Mouse (Mus musculus): ENCODE data around the gene Csmd2. TPM values are rescaled to one million over a fixed set of nuclear protein-coding genes. Genes with fewer than 3 reads are reported as not detected.
A peak's percentile ranks its signal among the peaks of the same experiment; 100 is the strongest.

Gene Csmd2
- polyA plus RNA-seq, 1 experiment from 2014 or later = 0.03 TPM

GRCm38 (mm10) chr4:128613326-128613725 lies 625.7 kb downstream of the Csmd2 start:
- H3K9me3 ChIP-seq (ENCODE audit: control insufficient read depth, low read length) = no peaks in the 10 kb centered on the region
- H3K36me3 ChIP-seq (ENCODE audit: control insufficient read depth, insufficient read depth, low read length) = no peaks in the 10 kb centered on the region
- 24% methylated on average over 8 of the region's 8 CpGs for WGBS
- no peak for ATAC-seq (replicated peaks; ENCODE audit: low FRiP score)
- H3K4me3 ChIP-seq (ENCODE audit: low read depth, low read length) = no peak overlapping the region
- peaks cover 18% of the 10 kb centered on the region for H3K27me3 ChIP-seq (replicated peaks; ENCODE audit: control insufficient read depth, insufficient read depth, low read length)
- no peak overlapping the region for H3K27ac ChIP-seq (ENCODE audit: low read depth, low read length)
- H3K4me1 ChIP-seq (replicated peaks; ENCODE audit: control insufficient read depth, insufficient read depth, low read length) = peaks cover 17% of the 10 kb centered on the region
- DNase-seq (ENCODE audit: low spot score) = peak; percentile 47
- H3K9ac ChIP-seq (ENCODE audit: low read depth, low read length) = no peak overlapping the region
- no peak overlapping the region for H3K4me2 ChIP-seq

DNA sequence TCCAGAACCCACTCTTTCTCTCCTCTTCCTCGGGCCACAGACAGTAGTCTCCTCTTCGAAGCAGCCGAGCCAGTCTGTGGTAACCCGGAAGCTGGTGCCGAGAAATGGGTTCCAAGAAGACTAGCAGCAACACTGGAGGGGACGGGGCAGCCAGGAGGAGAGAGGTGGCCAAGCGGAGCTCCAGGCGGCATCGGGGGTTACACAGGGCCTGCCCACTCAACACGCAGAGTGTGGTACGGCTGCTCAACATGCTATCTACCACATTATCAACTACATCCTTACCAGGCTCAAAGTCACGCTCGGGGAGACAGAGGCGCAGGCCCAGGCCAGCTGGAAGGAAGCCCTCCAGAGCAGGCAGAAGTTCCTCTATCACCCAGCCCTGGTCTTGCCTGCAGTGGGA lies 628.1 kb downstream of the Csmd2 start:
- Histone ChIP-seq H3K4me1 (replicated peaks; ENCODE audit: control insufficient read depth, insufficient read depth, low read length) (peaks cover 13% of the 10 kb centered on the region), H3K4me3 (ENCODE audit: low read depth, low read length) (no peak overlapping the region), H3K9me3 (ENCODE audit: control insufficient read depth, low read length) (no peaks in the 10 kb centered on the region), H3K9ac (ENCODE audit: low read depth, low read length) (no peak overlapping the region), H3K36me3 (ENCODE audit: control insufficient read depth, insufficient read depth, low read length) (no peaks in the 10 kb centered on the region), H3K4me2 (no peak overlapping the region), H3K27me3 (replicated peaks; ENCODE audit: control insufficient read depth, insufficient read depth, low read length) (peaks cover 21% of the 10 kb centered on the region), H3K27ac (ENCODE audit: low read depth, low read length) (no peak overlapping the region)
- DNase-seq (ENCODE audit: low spot score) (no peak), ATAC-seq (replicated peaks; ENCODE audit: low FRiP score) (no peak)
- 61% methylated on average over 14 of the region's 14 CpGs for WGBS

Other genes with a start within 250 kb of the Csmd2 start
- not detected in 2 replicates for gene CK137956, start 16.9 kb upstream of the Csmd2 start, polyA plus RNA-seq (2014; fragmentation: Nextera tagmentation; extraction: Ambion mirVana)

All from liver, embryonic 11.5 days (tissue).